ENCODE assay signal across 9 mouse cellular contexts in genomic region chr14:122762603-122763002, GRCm38 (mm10).
"Had no signal": no experiment of that assay in that cellular context is flagged by ENCODE, and none has a peak within 500 bp of the region (broad histone marks: within the 10 kb centered on the region; RNA-seq: fewer than 3 reads in every experiment).

No protein-coding gene starts in this region.

- H3K27me3 ChIP-seq: liver, embryonic 13.5 days; neural tube, embryonic 12.5 days had no signal

- H3K36me3 ChIP-seq: liver, embryonic 13.5 days; neural tube, embryonic 12.5 days had no signal

- H3K4me3 ChIP-seq: liver, embryonic 13.5 days; neural tube, embryonic 12.5 days had no signal

- H3K4me2 ChIP-seq: liver, embryonic 13.5 days; neural tube, embryonic 12.5 days had no signal

- H3K9me3 ChIP-seq: liver, embryonic 13.5 days; neural tube, embryonic 12.5 days had no signal

- H3K27ac ChIP-seq: liver, embryonic 13.5 days; neural tube, embryonic 12.5 days; stomach, postnatal 0 days had no signal

- H3K9ac ChIP-seq: liver, embryonic 13.5 days; liver, postnatal 0 days; neural tube, embryonic 12.5 days had no signal

- DNase-seq: kidney, adult 8-10 months; kidney, postnatal 36 days; liver; liver, embryonic 13.5 days; liver, postnatal 0 days; lung, postnatal 36 days had no signal

- ATAC-seq: intestine, postnatal 0 days; liver, postnatal 0 days had no signal

- H3K4me1 ChIP-seq: neural tube, embryonic 12.5 days had no signal
